Mouse (Mus musculus) adrenal gland, adult 8-10 months (tissue): ENCODE results near the gene Pik3ap1. TPM values are rescaled to one million over a fixed set of nuclear protein-coding genes. Genes with fewer than 3 reads are reported as not detected.

Experiments used
- total RNA-seq, 4 experiments: library from RNA; stranded (reverse); gene quantifications; 2 replicates each; pipeline ENCODE4 v1.2.4; 2022

Pik3ap1 gene
- total RNA-seq, 4 experiments from 2014 or later: 15.8 to 36.6 (median 26.2) TPM

Other genes starting within 250 kb of the Pik3ap1 start
- under 1 TPM in 1 of 4 experiments, not detected in 3; 0.07 TPM for gene Tll2, start 178.3 kb downstream of the Pik3ap1 start, total RNA-seq
- gene Tm9sf3, start 121.1 kb downstream of the Pik3ap1 start, total RNA-seq: 100 to 1,000 TPM; 163 to 188 (median 173) TPM
- 10 to 100 TPM; 13.9 to 26.2 (median 19.9) TPM for gene Lcor, start 97.5 kb upstream of the Pik3ap1 start, total RNA-seq
- 10 to 100 TPM; 13.0 to 18.5 (median 16.4) TPM for gene Gm340, start 197.3 kb upstream of the Pik3ap1 start, total RNA-seq